In genomic region chr5:143298391-143298790, GRCm38 (mm10) we compare ENCODE assay signal across 1 mouse cellular context.
A peak's percentile ranks its signal among the peaks of the same experiment; 100 is the strongest.
TF ChIP-seq lines count a peak whose summit lies in the region.

No protein-coding gene starts in this region.

TF ChIP-seq in MEL, 35 proteins besides CTCF, POLR2A, EP300 and RAD21 (continued from another document):
- TF ChIP-seq TAL1 (IDR thresholded peaks at IDR 0.05; ENCODE audit: low read length) = no peak
- TF ChIP-seq MAX (IDR thresholded peaks at IDR 0.05; ENCODE audit: low read length) = no peak
- TF ChIP-seq E2F4 (IDR thresholded peaks at IDR 0.05; ENCODE audit: borderline replicate concordance, low read depth, low read length) = no peak
- no peak for TF ChIP-seq TCF12 (IDR thresholded peaks at IDR 0.05; ENCODE audit: low read depth, low read length)
- TF ChIP-seq SMC3 (IDR thresholded peaks at IDR 0.05; ENCODE audit: low read depth, low read length) = peak; percentile 46
- TF ChIP-seq CHD1 (IDR thresholded peaks at IDR 0.05; ENCODE audit: low read depth, low read length) = no peak
- no peak for TF ChIP-seq POLR2AphosphoS5 (IDR thresholded peaks at IDR 0.05; ENCODE audit: borderline replicate concordance, low read depth, low read length)
- no peak for TF ChIP-seq GABPA (IDR thresholded peaks at IDR 0.05; ENCODE audit: low read depth, low read length)
